ENCODE assay signal across 25 mouse cellular contexts in the genomic region with DNA sequence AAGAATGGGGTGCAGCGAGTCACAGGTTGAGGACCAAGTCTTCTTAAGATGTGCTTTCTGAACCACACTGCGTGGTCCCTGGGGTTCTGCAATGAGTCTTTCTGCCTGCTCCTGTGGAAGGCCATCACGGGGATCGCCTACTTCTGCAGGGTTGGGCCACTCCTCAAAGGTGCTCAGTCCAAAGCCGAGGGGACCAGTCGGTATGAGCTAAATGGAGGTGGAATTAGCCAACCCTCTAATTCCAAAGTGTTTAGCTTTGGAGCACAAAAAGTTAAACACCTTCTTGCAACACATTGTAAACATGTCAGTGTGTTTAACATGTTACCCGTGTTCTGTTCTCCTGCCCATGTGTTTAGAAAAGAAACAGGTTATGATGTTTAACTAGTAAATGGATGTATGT.
DNase-seq lines count a peak whose midpoint lies in the region; ATAC-seq and TF ChIP-seq lines count a peak whose summit lies in the region.
"Had no signal": no experiment of that assay in that cellular context is flagged by ENCODE, and none has a peak within 500 bp of the region (broad histone marks: within the 10 kb centered on the region; RNA-seq: fewer than 3 reads in every experiment).

No protein-coding gene starts in this region.

- no peak overlapping the region for H3K4me3 ChIP-seq in limb, embryonic 12.5 days (replicated peaks)
- H3K4me3 ChIP-seq in limb, embryonic 10.5 days, result no peak overlapping the region
- no peak overlapping the region for H3K4me3 ChIP-seq in liver, postnatal 0 days (ENCODE audit: low read depth, low read length)
- no peak overlapping the region for H3K4me3 ChIP-seq in liver, embryonic 11.5 days (ENCODE audit: low read depth, low read length)
- no peak overlapping the region for H3K4me3 ChIP-seq in stomach, embryonic 15.5 days (replicated peaks)
- H3K4me3 ChIP-seq: embryonic facial prominence, embryonic 12.5 days; embryonic facial prominence, embryonic 15.5 days; gastrocnemius, adult 2 months; hindbrain, embryonic 12.5 days; hindbrain, embryonic 15.5 days had no signal

- no peak for TF ChIP-seq EP300 in liver, postnatal 0 days (IDR thresholded peaks at IDR 0.05; ENCODE audit: low read depth)

- no peak for ATAC-seq in limb, embryonic 12.5 days (ENCODE audit: insufficient number of reproducible peaks, insufficient read depth, low FRiP score, low TSS enrichment, low read depth)
- ATAC-seq in liver, postnatal 0 days, result peak; percentile 87
- ATAC-seq in liver, embryonic 11.5 days (replicated peaks; ENCODE audit: low FRiP score), result no peak
- ATAC-seq in stomach, embryonic 15.5 days (ENCODE audit: insufficient read depth, low FRiP score, low read depth), result no peak
- ATAC-seq: forebrain, embryonic 14.5 days; forebrain, postnatal 0 days; Patski had no signal

- H3K9me3 ChIP-seq in limb, embryonic 12.5 days, result no peaks in the 10 kb centered on the region
- no peaks in the 10 kb centered on the region for H3K9me3 ChIP-seq in limb, embryonic 10.5 days (replicated peaks)
- no peaks in the 10 kb centered on the region for H3K9me3 ChIP-seq in liver, postnatal 0 days (ENCODE audit: low read length)
- no peaks in the 10 kb centered on the region for H3K9me3 ChIP-seq in liver, embryonic 11.5 days (ENCODE audit: control insufficient read depth, low read length)
- no peaks in the 10 kb centered on the region for H3K9me3 ChIP-seq in stomach, embryonic 15.5 days
- H3K9me3 ChIP-seq: embryonic facial prominence, embryonic 12.5 days; embryonic facial prominence, embryonic 15.5 days; G1E; hindbrain, embryonic 12.5 days; hindbrain, embryonic 15.5 days had no signal

- no peak for DNase-seq in limb, embryonic 10.5 days (ENCODE audit: low spot score)
- DNase-seq in liver, postnatal 0 days, result no peak
- no peak for DNase-seq in liver, embryonic 11.5 days (ENCODE audit: low spot score)
- DNase-seq in spleen, postnatal 14 days (ENCODE audit: low spot score in 2 of 2), result no peak
- DNase-seq: adrenal gland, postnatal 10 days; adrenal gland, postnatal 36 days; B cell, adult 2 months; cerebellum, adult 18-20 months; cerebellum, adult 9-10 months; cerebellum, postnatal 14 days; forebrain, postnatal 0 days; gastrocnemius, adult 2 months; gastrocnemius, postnatal 14 days; heart, adult 11 months had no signal

- no peak overlapping the region for H3K9ac ChIP-seq in limb, embryonic 12.5 days (replicated peaks)
- no peak overlapping the region for H3K9ac ChIP-seq in liver, postnatal 0 days (replicated peaks)
- no peak overlapping the region for H3K9ac ChIP-seq in liver, embryonic 11.5 days (ENCODE audit: low read depth, low read length)
- H3K9ac ChIP-seq in stomach, embryonic 15.5 days, result no peak overlapping the region
- H3K9ac ChIP-seq: embryonic facial prominence, embryonic 12.5 days; embryonic facial prominence, embryonic 15.5 days; forebrain, postnatal 0 days; hindbrain, embryonic 12.5 days; hindbrain, embryonic 15.5 days had no signal

- peak overlapping the region; percentile 47; the same call in 1 of the 2 replicates for H3K27ac ChIP-seq in limb, embryonic 12.5 days
- no peak overlapping the region for H3K27ac ChIP-seq in limb, embryonic 10.5 days
- H3K27ac ChIP-seq in liver, postnatal 0 days (ENCODE audit: low read depth), result no peak overlapping the region
- H3K27ac ChIP-seq in liver, embryonic 11.5 days (ENCODE audit: low read depth, low read length), result no peak overlapping the region
- H3K27ac ChIP-seq in stomach, embryonic 15.5 days, result 0 out of 2 replicates have a peak overlapping the region, but pooled peaks have one; percentile 44
- H3K27ac ChIP-seq: embryonic facial prominence, embryonic 12.5 days; embryonic facial prominence, embryonic 15.5 days; gastrocnemius, adult 2 months; hindbrain, embryonic 12.5 days; hindbrain, embryonic 15.5 days had no signal

- WGBS in limb, embryonic 12.5 days, result 61% methylated on average over 7 of the region's 7 CpGs
- 78% methylated on average over 7 of the region's 7 CpGs for WGBS in limb, embryonic 10.5 days
- 61% methylated on average over 7 of the region's 7 CpGs for WGBS in liver, postnatal 0 days (ENCODE audit: insufficient replicate concordance)
- WGBS in liver, embryonic 11.5 days, result 82% methylated on average over 7 of the region's 7 CpGs
- 56% methylated on average over 7 of the region's 7 CpGs for WGBS in stomach, embryonic 15.5 days

- peaks cover 47% of the 10 kb centered on the region for H3K4me1 ChIP-seq in limb, embryonic 12.5 days (replicated peaks)
- peaks cover 43% of the 10 kb centered on the region for H3K4me1 ChIP-seq in limb, embryonic 10.5 days
- peaks cover 9% of the 10 kb centered on the region for H3K4me1 ChIP-seq in liver, postnatal 0 days (ENCODE audit: insufficient read depth)
- 0 out of 2 replicates have a peak, but pooled peaks cover 2% of the 10 kb centered on the region for H3K4me1 ChIP-seq in liver, embryonic 11.5 days (replicated peaks; ENCODE audit: control insufficient read depth, insufficient read depth, low read length)
- peaks cover 13% of the 10 kb centered on the region for H3K4me1 ChIP-seq in stomach, embryonic 15.5 days
- H3K4me1 ChIP-seq: hindbrain, embryonic 15.5 days had no signal

- H3K4me2 ChIP-seq in limb, embryonic 12.5 days, result no peak overlapping the region
- H3K4me2 ChIP-seq in liver, postnatal 0 days (ENCODE audit: low read depth, low read length), result no peak overlapping the region
- no peak overlapping the region for H3K4me2 ChIP-seq in liver, embryonic 11.5 days
- H3K4me2 ChIP-seq in stomach, embryonic 15.5 days, result no peak overlapping the region
- H3K4me2 ChIP-seq: embryonic facial prominence, embryonic 12.5 days; embryonic facial prominence, embryonic 15.5 days; heart, embryonic 11.5 days; hindbrain, embryonic 12.5 days; hindbrain, embryonic 15.5 days had no signal

- no peaks in the 10 kb centered on the region for H3K36me3 ChIP-seq in limb, embryonic 12.5 days
- no peaks in the 10 kb centered on the region for H3K36me3 ChIP-seq in limb, embryonic 10.5 days
- H3K36me3 ChIP-seq in liver, postnatal 0 days (replicated peaks; ENCODE audit: insufficient read depth, low read length), result no peaks in the 10 kb centered on the region
- no peaks in the 10 kb centered on the region for H3K36me3 ChIP-seq in liver, embryonic 11.5 days (ENCODE audit: control insufficient read depth, insufficient read depth, low read length)
- no peaks in the 10 kb centered on the region for H3K36me3 ChIP-seq in stomach, embryonic 15.5 days
- H3K36me3 ChIP-seq: embryonic facial prominence, embryonic 12.5 days; embryonic facial prominence, embryonic 15.5 days; G1E; hindbrain, embryonic 12.5 days; hindbrain, embryonic 15.5 days had no signal

- peaks cover 72% of the 10 kb centered on the region for H3K27me3 ChIP-seq in limb, embryonic 12.5 days
- peaks cover 96% of the 10 kb centered on the region for H3K27me3 ChIP-seq in limb, embryonic 10.5 days (ENCODE audit: low read depth, poor library complexity, severe bottlenecking)
- no peaks in the 10 kb centered on the region for H3K27me3 ChIP-seq in liver, postnatal 0 days (ENCODE audit: insufficient read depth, low read length)
- H3K27me3 ChIP-seq in liver, embryonic 11.5 days (replicated peaks; ENCODE audit: control insufficient read depth, insufficient read depth, low read length), result no peaks in the 10 kb centered on the region; the same call in 1 of the 2 replicates
- no peaks in the 10 kb centered on the region for H3K27me3 ChIP-seq in stomach, embryonic 15.5 days (replicated peaks)
- H3K27me3 ChIP-seq: CH12.LX; embryonic facial prominence, embryonic 12.5 days; hindbrain, embryonic 12.5 days; hindbrain, embryonic 15.5 days had no signal

- no peak for TF ChIP-seq CTCF in liver, postnatal 0 days (IDR thresholded peaks at IDR 0.05; ENCODE audit: low read depth)

Comparison
In these comparisons a context has a peak if more than half of its experiments do, and no peak if none do; other contexts are left out.
1. H3K27ac ChIP-seq: peak in limb, embryonic 12.5 days (single experiment) and stomach, embryonic 15.5 days (single experiment); none in limb, embryonic 10.5 days (single experiment), liver, postnatal 0 days (single experiment) and liver, embryonic 11.5 days (single experiment).